9 mouse cellular contexts compared by ENCODE assay signal in genomic region chr3:138405341-138405740, GRCm38 (mm10). TPM values are rescaled to one million over a fixed set of nuclear protein-coding genes. Genes with fewer than 3 reads are reported as not detected.
DNase-seq lines count a peak whose midpoint lies in the region; ATAC-seq and TF ChIP-seq lines count a peak whose summit lies in the region.
"Had no signal": no experiment of that assay in that cellular context is flagged by ENCODE, and none has a peak within 500 bp of the region (broad histone marks: within the 10 kb centered on the region; RNA-seq: fewer than 3 reads in every experiment).

No protein-coding gene starts in this region.

- TF ChIP-seq CTCF in layer of hippocampus, adult 2 months (conservative IDR thresholded peaks at IDR 0.05) = peak; percentile 81

- H3K4me3 ChIP-seq in layer of hippocampus, adult 2 months = no peak overlapping the region

- peak; percentile 57 for ATAC-seq in megakaryocyte progenitor cell, adult 5-6 weeks (replicated peaks; ENCODE audit: poor library complexity)

- peak; percentile 40 for DNase-seq in gastrocnemius, adult 18-20 months (ENCODE audit: low spot score)
- DNase-seq in gastrocnemius, postnatal 25 days = no peak
- peak; percentile 68 for DNase-seq in urinary bladder, postnatal 14 days (ENCODE audit: low spot score)
- no peak for DNase-seq in urinary bladder, postnatal 10 days (ENCODE audit: low spot score)
- peak; percentile 23 to 24 for DNase-seq in frontal cortex, postnatal 25 days (ENCODE audit: low spot score in 2 of 2)
- peak; percentile 46 to 57 for DNase-seq in layer of hippocampus, adult 2 months (ENCODE audit: low spot score in 2 of 2)
- no peak for DNase-seq in c-Kit-positive CD71-positive TER-119-positive erythroid progenitor cells, embryonic 14.5 days (ENCODE audit: low spot score)

- no peak overlapping the region for H3K27ac ChIP-seq in layer of hippocampus, adult 2 months

RNA-seq across cellular contexts. Expression of gene Adh4, which starts 9.9 kb away (rescaled TPM):
- total RNA-seq in gastrocnemius, adult 18-20 months (2021) = not detected
- total RNA-seq in gastrocnemius, postnatal 25 days (2021) = not detected
- total RNA-seq in layer of hippocampus, adult 2 months (2021) = not detected
- not detected in 2 replicates for total RNA-seq in megakaryocyte progenitor cell, adult 5-6 weeks (2015)
- not detected in 2 replicates for total RNA-seq in megakaryocyte progenitor cell, adult 5-6 weeks (2017)
- total RNA-seq: gastrocnemius, postnatal 36 days had no signal

RNA-seq across cellular contexts. Expression of gene Adh5, which starts 37.6 kb away (rescaled TPM):
- total RNA-seq in gastrocnemius, adult 18-20 months (2021) = 10 to 100 TPM; 57.1 to 58.3 TPM
- total RNA-seq in gastrocnemius, postnatal 25 days (2021) = 10 to 100 TPM; 55.9 to 57.2 TPM
- 10 to 100 TPM; 69.6 to 70.8 TPM for total RNA-seq in layer of hippocampus, adult 2 months (2021)
- 114 and 130 TPM in 2 replicates for total RNA-seq in megakaryocyte progenitor cell, adult 5-6 weeks (2015)
- 125 and 126 TPM in 2 replicates for total RNA-seq in megakaryocyte progenitor cell, adult 5-6 weeks (2017)

Comparison
In these comparisons a context has a peak if more than half of its experiments do, and no peak if none do; other contexts are left out.
1. DNase-seq: peak in gastrocnemius, adult 18-20 months (single experiment), urinary bladder, postnatal 14 days (single experiment), frontal cortex, postnatal 25 days (2 of 2) and layer of hippocampus, adult 2 months (2 of 2); none in gastrocnemius, postnatal 25 days (single experiment), urinary bladder, postnatal 10 days (single experiment) and c-Kit-positive CD71-positive TER-119-positive erythroid progenitor cells, embryonic 14.5 days (single experiment).